Mouse (Mus musculus) midbrain, embryonic 13.5 days (tissue): Measurements from ENCODE around the gene Pde4d. TPM values are rescaled to one million over a fixed set of nuclear protein-coding genes. Genes with fewer than 3 reads are reported as not detected.

ENCODE experiments used
- ATAC-seq: fragments of 200-750 bp; cut with Nextera tagmentation; 2 replicates; pipeline ENCODE4 v1.8.0; 2017; ENCODE audit warnings: mild to moderate bottlenecking, moderate TSS enrichment, moderate library complexity
- H3K27ac ChIP-seq: fragments of 300-500 bp; sonication (generic); 2 replicates; pipeline ENCODE4 v1.5.1; 2015; ENCODE audit warnings: inconsistent platforms, mild to moderate bottlenecking, moderate library complexity
- H3K27me3 ChIP-seq: fragments of 300-500 bp; sonication (generic); 2 replicates; pipeline ENCODE4 v1.6.1; 2015; ENCODE audit warnings: mild to moderate bottlenecking, inconsistent platforms
- H3K36me3 ChIP-seq: fragments of 300-500 bp; sonication (generic); 2 replicates; pipeline ENCODE4 v1.6.1; 2015; ENCODE audit warnings: mild to moderate bottlenecking, inconsistent platforms
- H3K4me1 ChIP-seq: fragments of 300-500 bp; sonication (generic); replicated peaks from 2 replicates; pipeline ENCODE4 v1.6.1; 2015; ENCODE audit warnings: inconsistent platforms
- H3K4me2 ChIP-seq: fragments of 300-500 bp; sonication (generic); replicated peaks from 2 replicates; pipeline ENCODE4 v1.6.1; 2015; ENCODE audit warnings: moderate library complexity, mild to moderate bottlenecking, inconsistent platforms
- H3K4me3 ChIP-seq: fragments of 300-500 bp; sonication (generic); replicated peaks from 2 replicates; pipeline ENCODE4 v1.5.1; 2015; ENCODE audit warnings: mild to moderate bottlenecking, inconsistent platforms
- H3K9ac ChIP-seq: fragments of 300-500 bp; sonication (generic); replicated peaks from 2 replicates; pipeline ENCODE4 v1.6.1; 2015; ENCODE audit warnings: mild to moderate bottlenecking, inconsistent platforms
- H3K9me3 ChIP-seq: fragments of 300-500 bp; sonication (generic); 2 replicates; pipeline ENCODE4 v1.6.1; 2016; ENCODE audit warnings: mild to moderate bottlenecking, inconsistent platforms
- WGBS: fragments of 180-500 bp; shearing (Covaris S2); methylation state at CpG from one replicate; pipeline ENCODE4 v1.1.7; 2015; 5-methylcytosine and 5-hydroxymethylcytosine counted together
- polyA plus RNA-seq: library from polyadenylated mRNA; unstranded; fragments of >200 nt; fragmentation: Nextera tagmentation; extraction: Ambion mirVana; gene quantifications from 2 replicates; pipeline ENCODE4 v1.2.1, GENCODE M21; 2015

Pde4d gene
- polyA plus RNA-seq, 1 experiment from 2014 or later = 19.7 TPM

DNA sequence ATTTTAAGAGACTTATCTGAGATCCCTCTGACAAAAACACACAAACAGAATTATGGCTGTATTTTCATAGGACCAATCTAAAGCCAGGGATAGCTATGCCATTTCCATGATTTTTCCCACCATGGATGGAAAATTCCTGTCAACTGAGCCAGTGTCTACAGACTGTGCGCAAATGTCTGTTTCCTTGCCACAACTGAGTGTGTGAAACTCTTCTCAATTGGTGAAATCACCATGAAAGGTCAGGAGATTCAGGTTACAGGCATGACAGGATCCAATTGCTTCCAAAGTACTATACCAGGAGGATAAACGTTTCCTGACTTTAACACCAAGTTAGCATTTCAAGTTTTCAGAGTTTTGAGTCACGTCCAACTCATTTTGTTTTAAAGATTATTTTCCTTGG, 1213.0 kb downstream of the Pde4d start:
- Histone ChIP-seq H3K9ac (no peak overlapping the region), H3K9me3 (no peaks in the 10 kb centered on the region), H3K36me3 (no peaks in the 10 kb centered on the region), H3K4me1 (peaks cover 8% of the 10 kb centered on the region), H3K4me2 (no peak overlapping the region), H3K27me3 (no peaks in the 10 kb centered on the region), H3K27ac (no peak overlapping the region), H3K4me3 (no peak overlapping the region)
- WGBS = 66% methylated on average over 3 of the region's 3 CpGs
- no peak for ATAC-seq

GRCm38 (mm10) chr13:109664956-109665802, 1215.4 kb downstream of the Pde4d start:
- H3K9ac ChIP-seq = no peak overlapping the region
- H3K27ac ChIP-seq = peak overlapping the region; percentile 41; the same call in 1 of the 2 replicates
- H3K9me3 ChIP-seq = no peaks in the 10 kb centered on the region
- H3K4me1 ChIP-seq = peaks cover 8% of the 10 kb centered on the region
- no peak overlapping the region for H3K4me3 ChIP-seq
- H3K4me2 ChIP-seq = no peak overlapping the region
- H3K36me3 ChIP-seq = no peaks in the 10 kb centered on the region
- peak; percentile 60; the same call in 1 of the 2 replicates for ATAC-seq
- H3K27me3 ChIP-seq = no peaks in the 10 kb centered on the region
- 57% methylated on average over 10 of the region's 10 CpGs for WGBS

DNA sequence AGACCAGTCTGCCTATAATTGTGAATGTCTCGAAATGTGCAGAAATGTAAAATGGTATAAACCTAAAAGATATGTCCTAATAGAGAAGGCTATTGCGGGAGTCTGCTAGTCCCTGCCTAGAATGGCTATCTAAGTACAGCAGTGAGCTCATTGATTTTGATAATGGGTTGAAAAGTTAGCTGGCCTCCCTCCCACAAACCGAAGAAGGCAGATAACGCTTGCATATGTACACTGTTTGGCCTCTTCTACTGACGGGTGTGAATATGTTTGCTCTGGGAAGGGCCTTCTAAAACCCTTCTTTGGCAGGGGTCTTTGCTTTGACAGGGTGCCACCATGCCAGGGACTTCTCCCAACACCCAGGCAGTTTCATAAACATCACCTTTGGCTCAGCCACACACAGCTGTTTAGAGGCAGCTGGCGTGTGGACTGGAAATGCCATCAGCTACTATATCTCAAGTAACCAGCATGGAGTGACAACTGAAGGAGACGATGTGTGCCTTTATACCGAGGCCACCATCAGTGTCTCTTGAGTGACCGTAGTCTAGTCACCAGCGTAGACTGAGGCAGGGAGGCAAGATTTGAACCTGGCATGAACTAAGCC, 1216.2 kb downstream of the Pde4d start:
- H3K27me3 ChIP-seq = no peaks in the 10 kb centered on the region
- H3K9ac ChIP-seq = no peak overlapping the region
- H3K27ac ChIP-seq = no peak overlapping the region
- H3K9me3 ChIP-seq = no peaks in the 10 kb centered on the region
- H3K4me2 ChIP-seq = no peak overlapping the region
- no peak overlapping the region for H3K4me3 ChIP-seq
- peaks cover 8% of the 10 kb centered on the region for H3K4me1 ChIP-seq
- no peak for ATAC-seq
- 90% methylated on average over 10 of the region's 10 CpGs for WGBS
- no peaks in the 10 kb centered on the region for H3K36me3 ChIP-seq

GRCm38 (mm10) chr13:109669965-109670364, 1220.2 kb downstream of the Pde4d start:
- Histone ChIP-seq H3K4me3 (no peak overlapping the region), H3K27me3 (no peaks in the 10 kb centered on the region), H3K9ac (no peak overlapping the region), H3K4me1 (peaks cover 7% of the 10 kb centered on the region), H3K36me3 (no peaks in the 10 kb centered on the region), H3K27ac (no peak overlapping the region), H3K4me2 (no peak overlapping the region), H3K9me3 (no peaks in the 10 kb centered on the region)
- no peak for ATAC-seq
- WGBS = 86% methylated on average over 4 of the region's 4 CpGs

DNA sequence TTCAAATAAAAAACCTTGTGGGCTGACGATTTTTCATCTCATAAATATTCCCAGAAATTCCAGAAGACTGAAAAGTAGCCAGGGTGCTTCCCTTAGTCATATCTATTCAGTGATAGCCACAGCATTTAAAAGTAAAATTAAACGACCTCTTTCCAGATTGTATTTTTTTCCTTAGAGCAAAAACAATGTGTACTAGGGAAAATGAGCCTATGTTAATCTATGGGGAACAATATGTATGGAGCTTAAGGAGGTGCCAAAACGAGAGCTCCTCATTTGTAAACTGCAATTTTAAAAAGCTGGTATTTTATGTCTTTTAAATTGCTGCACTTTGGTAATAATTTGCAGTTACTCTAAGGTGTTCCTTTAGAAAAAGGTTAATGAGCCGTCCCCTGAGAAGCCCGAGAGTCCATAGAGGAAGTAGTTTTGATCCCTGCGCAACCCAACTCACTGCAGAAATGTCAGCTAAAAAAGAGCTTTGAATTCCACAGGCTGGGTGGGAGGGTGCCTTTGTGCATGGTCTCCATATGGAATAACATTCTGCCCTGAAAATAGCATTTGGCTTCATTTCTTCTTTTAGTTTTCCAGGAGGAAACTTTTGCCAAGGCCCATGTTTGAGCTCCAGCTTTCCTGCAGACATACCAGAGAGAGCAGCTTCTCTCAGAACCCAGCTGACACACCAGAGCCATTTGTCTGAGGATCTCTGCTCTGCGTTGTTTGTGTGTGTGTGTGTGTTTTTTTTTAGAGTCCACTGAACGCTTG, 1222.0 kb downstream of the Pde4d start:
- no peaks in the 10 kb centered on the region for H3K36me3 ChIP-seq
- H3K4me2 ChIP-seq = no peak overlapping the region
- H3K9me3 ChIP-seq = no peaks in the 10 kb centered on the region
- H3K27me3 ChIP-seq = no peaks in the 10 kb centered on the region
- no peak overlapping the region for H3K9ac ChIP-seq
- WGBS = 69% methylated on average over 8 of the region's 8 CpGs
- no peak overlapping the region for H3K4me3 ChIP-seq
- H3K4me1 ChIP-seq = no peaks in the 10 kb centered on the region
- H3K27ac ChIP-seq = no peak overlapping the region
- ATAC-seq = no peak

- Histone ChIP-seq H3K4me3 (no peak overlapping the region), H3K4me2 (no peak overlapping the region), H3K36me3 (no peaks in the 10 kb centered on the region), H3K9ac (no peak overlapping the region), H3K27ac (no peak overlapping the region), H3K4me1 (no peaks in the 10 kb centered on the region), H3K9me3 (no peaks in the 10 kb centered on the region), H3K27me3 (no peaks in the 10 kb centered on the region)
- WGBS = 53% methylated on average over 4 of the region's 4 CpGs
- no peak for ATAC-seq
Measured at GRCm38 (mm10) chr13:109677047-109677446, 1227.3 kb downstream of the Pde4d start.

GRCm38 (mm10) chr13:109677617-109678016, 1227.9 kb downstream of the Pde4d start:
- Histone ChIP-seq H3K27me3 (no peaks in the 10 kb centered on the region), H3K4me3 (no peak overlapping the region), H3K27ac (no peak overlapping the region), H3K4me2 (no peak overlapping the region), H3K36me3 (no peaks in the 10 kb centered on the region), H3K4me1 (no peaks in the 10 kb centered on the region), H3K9me3 (no peaks in the 10 kb centered on the region), H3K9ac (no peak overlapping the region)
- WGBS = 92% methylated on average over 3 of the region's 3 CpGs
- ATAC-seq = no peak

DNA sequence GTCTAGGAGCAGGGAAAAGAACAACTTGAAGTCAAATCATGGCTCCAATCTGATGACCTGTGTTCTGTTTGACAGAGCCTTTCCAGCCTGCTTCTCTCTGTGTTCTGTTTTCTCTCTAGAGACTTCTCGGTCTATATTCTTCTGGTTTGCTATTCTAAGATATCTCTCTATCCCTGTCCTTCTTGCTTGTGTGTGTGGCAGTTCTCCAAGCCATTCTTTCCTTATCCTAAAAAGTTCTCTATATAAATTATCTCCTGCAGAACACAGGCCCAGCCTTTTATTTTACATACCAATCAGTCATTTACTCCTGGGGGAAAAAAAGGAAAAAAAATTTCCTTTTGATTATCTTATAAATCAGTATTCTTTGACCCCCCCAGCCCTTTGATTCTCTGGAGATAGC, 1229.2 kb downstream of the Pde4d start:
- Histone ChIP-seq H3K9ac (no peak overlapping the region), H3K36me3 (no peaks in the 10 kb centered on the region), H3K9me3 (no peaks in the 10 kb centered on the region), H3K4me3 (no peak overlapping the region), H3K4me1 (peaks cover 3% of the 10 kb centered on the region), H3K4me2 (no peak overlapping the region), H3K27ac (no peak overlapping the region), H3K27me3 (no peaks in the 10 kb centered on the region)
- 100% methylated on average over 1 of the region's 1 CpGs for WGBS
- no peak for ATAC-seq

DNA sequence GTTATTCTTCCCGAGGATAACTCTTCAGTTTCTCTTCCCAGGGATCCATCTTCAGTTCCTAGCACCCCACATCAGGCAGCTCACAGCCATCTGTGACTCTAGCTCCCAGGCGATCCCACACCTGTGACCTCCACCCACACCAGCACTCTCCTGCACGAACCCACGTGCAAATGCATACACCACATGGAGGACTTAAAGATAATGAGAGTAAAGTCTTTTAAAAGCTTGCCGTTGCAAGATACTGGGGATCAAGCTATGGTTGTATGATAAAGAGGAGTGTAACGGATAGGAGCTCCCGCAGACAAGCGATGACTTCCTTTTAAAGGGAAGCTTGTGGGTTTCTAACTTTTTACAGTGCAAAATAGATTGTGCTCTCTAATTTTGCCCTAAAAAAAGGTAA, 1230.5 kb downstream of the Pde4d start:
- H3K27ac ChIP-seq = no peak overlapping the region
- no peak overlapping the region for H3K4me3 ChIP-seq
- peaks cover 13% of the 10 kb centered on the region for H3K4me1 ChIP-seq
- no peak for ATAC-seq
- H3K36me3 ChIP-seq = no peaks in the 10 kb centered on the region
- no peaks in the 10 kb centered on the region for H3K9me3 ChIP-seq
- whole genome bisulfite sequencing = 90% methylated on average over 8 of the region's 8 CpGs
- no peak overlapping the region for H3K4me2 ChIP-seq
- no peaks in the 10 kb centered on the region for H3K27me3 ChIP-seq
- no peak overlapping the region for H3K9ac ChIP-seq

GRCm38 (mm10) chr13:109681699-109682293, 1232.0 kb downstream of the Pde4d start:
- no peak overlapping the region for H3K27ac ChIP-seq
- H3K4me3 ChIP-seq = no peak overlapping the region
- 89% methylated on average over 4 of the region's 4 CpGs for WGBS
- no peak for ATAC-seq
- no peak overlapping the region for H3K9ac ChIP-seq
- H3K4me1 ChIP-seq = peaks cover 26% of the 10 kb centered on the region
- no peak overlapping the region for H3K4me2 ChIP-seq
- no peaks in the 10 kb centered on the region for H3K27me3 ChIP-seq
- H3K36me3 ChIP-seq = no peaks in the 10 kb centered on the region
- no peaks in the 10 kb centered on the region for H3K9me3 ChIP-seq

- H3K4me1 ChIP-seq = peaks cover 27% of the 10 kb centered on the region
- H3K27me3 ChIP-seq = no peaks in the 10 kb centered on the region
- no peak overlapping the region for H3K9ac ChIP-seq
- no peaks in the 10 kb centered on the region for H3K36me3 ChIP-seq
- WGBS = 86% methylated on average over 10 of the region's 10 CpGs
- H3K4me3 ChIP-seq = no peak overlapping the region
- ATAC-seq = no peak
- H3K9me3 ChIP-seq = no peaks in the 10 kb centered on the region
- H3K27ac ChIP-seq = no peak overlapping the region
- no peak overlapping the region for H3K4me2 ChIP-seq
Measured at GRCm38 (mm10) chr13:109683001-109683400, 1233.3 kb downstream of the Pde4d start.

DNA sequence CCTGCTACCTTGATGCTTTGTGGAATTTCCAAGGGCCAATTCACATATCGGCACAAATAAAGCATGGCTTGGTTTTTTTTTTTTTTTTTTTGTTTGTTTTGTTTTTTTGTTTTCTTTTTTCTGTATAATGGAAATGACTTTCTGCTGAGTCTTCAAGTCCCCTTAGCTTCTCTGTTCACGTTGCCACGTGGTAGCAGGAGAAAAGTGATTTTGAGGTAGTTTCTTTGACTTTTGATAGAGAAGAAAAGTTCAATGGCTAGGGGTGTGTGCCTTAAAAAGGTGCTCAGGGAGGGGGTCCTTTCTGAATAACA, 1235.2 kb downstream of the Pde4d start:
- Histone ChIP-seq H3K4me3 (peak overlapping the region; percentile 44), H3K9ac (peak overlapping the region; percentile 70; the same call in 1 of the 2 replicates), H3K27me3 (no peaks in the 10 kb centered on the region), H3K4me2 (peak overlapping the region; percentile 76), H3K27ac (0 out of 2 replicates have a peak overlapping the region, but pooled peaks have one; percentile 69), H3K4me1 (peaks cover 27% of the 10 kb centered on the region), H3K36me3 (no peaks in the 10 kb centered on the region), H3K9me3 (no peaks in the 10 kb centered on the region)
- WGBS = 13% methylated on average over 3 of the region's 3 CpGs
- no peak for ATAC-seq
